Mouse (Mus musculus) left cerebral cortex, postnatal 4 days (tissue): ENCODE data around the gene Crb1. TPM values are rescaled to one million over a fixed set of nuclear protein-coding genes. Genes with fewer than 3 reads are reported as not detected.

Experiments used
- total RNA-seq, 2 experiments: library from RNA; stranded (reverse); gene quantifications; 2 replicates each; pipeline ENCODE4 v1.2.3; 2021

The Crb1 gene
- total RNA-seq, 2 experiments from 2014 or later = 0.96 to 1.4 TPM

Other genes with a start within 250 kb of the Crb1 start
- gene Zbtb41, start 45.2 kb upstream of the Crb1 start, total RNA-seq = 10 to 100 TPM; 57.9 to 59.5 TPM
- 1 to 10 TPM; 4.4 to 4.7 TPM for gene Aspm, start 77.7 kb upstream of the Crb1 start, total RNA-seq
- not detected for gene F13b, start 124.6 kb upstream of the Crb1 start, total RNA-seq
- not detected for gene Cfhr1, start 183.2 kb upstream of the Crb1 start, total RNA-seq